22 mouse cellular contexts compared by ENCODE assay signal in the genomic region with DNA sequence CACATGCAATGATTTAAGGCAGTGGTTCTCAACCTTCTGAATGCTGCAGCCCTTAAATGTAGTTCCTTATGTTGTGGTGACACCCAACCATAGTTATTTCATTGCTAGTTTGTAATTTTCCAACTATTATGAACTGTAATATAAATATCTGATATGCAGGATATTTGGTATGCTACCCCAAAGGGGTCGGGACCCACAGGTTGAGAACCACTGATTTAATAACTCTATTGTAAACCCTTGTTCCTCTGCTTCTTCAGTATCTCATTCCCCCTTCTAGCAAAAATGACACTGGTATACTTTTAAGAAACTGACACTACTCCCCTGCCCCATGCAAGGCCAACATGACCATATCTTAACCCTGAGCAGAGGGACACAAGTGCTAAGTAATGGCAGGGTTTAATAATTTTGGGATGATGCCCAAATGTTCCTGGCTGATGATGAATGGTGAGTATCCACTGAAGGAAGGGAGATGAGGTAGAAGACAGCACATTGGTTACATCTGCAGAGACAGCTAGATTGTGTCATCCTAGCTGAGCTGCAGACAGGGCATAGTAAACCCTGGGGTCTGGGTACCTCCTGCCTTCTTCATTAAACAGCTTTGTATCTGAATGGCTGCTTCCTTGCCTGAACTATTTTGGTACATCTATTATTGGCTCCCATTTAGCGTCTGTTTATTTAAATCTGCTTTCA. TPM values are rescaled to one million over a fixed set of nuclear protein-coding genes. Genes with fewer than 3 reads are reported as not detected.
DNase-seq lines count a peak whose midpoint lies in the region; ATAC-seq and TF ChIP-seq lines count a peak whose summit lies in the region.
"Had no signal": no experiment of that assay in that cellular context is flagged by ENCODE, and none has a peak within 500 bp of the region (broad histone marks: within the 10 kb centered on the region; RNA-seq: fewer than 3 reads in every experiment).

No protein-coding gene starts in this region.

- H3K36me3 ChIP-seq in testis, adult 2 months (ENCODE audit: control insufficient read depth, insufficient read depth, low read length) = no peaks in the 10 kb centered on the region
- H3K36me3 ChIP-seq in forebrain, embryonic 16.5 days (ENCODE audit: control insufficient read depth, insufficient read depth) = no peaks in the 10 kb centered on the region
- H3K36me3 ChIP-seq: limb, embryonic 12.5 days; liver, embryonic 12.5 days had no signal

- ATAC-seq in forebrain, embryonic 16.5 days = peak; percentile 50; the same call in 1 of the 2 replicates
- ATAC-seq: liver, embryonic 12.5 days had no signal

- H3K9me3 ChIP-seq in forebrain, embryonic 16.5 days (ENCODE audit: control insufficient read depth, low read length) = no peaks in the 10 kb centered on the region
- H3K9me3 ChIP-seq: limb, embryonic 12.5 days; liver, embryonic 12.5 days had no signal

- TF ChIP-seq CTCF in testis, adult 2 months (IDR thresholded peaks at IDR 0.05; ENCODE audit: control insufficient read depth, insufficient read depth, insufficient replicate concordance, low read depth, low read length) = no peak

- H3K27ac ChIP-seq in testis, adult 2 months (ENCODE audit: control insufficient read depth, insufficient read depth, low read depth, low read length) = no peak overlapping the region
- peak overlapping the region; percentile 43 for H3K27ac ChIP-seq in forebrain, embryonic 16.5 days (ENCODE audit: low read length)
- H3K27ac ChIP-seq: gastrocnemius, adult 2 months; liver, embryonic 12.5 days had no signal

- no peaks in the 10 kb centered on the region; the same call in 1 of the 2 replicates for H3K4me1 ChIP-seq in testis, adult 2 months (ENCODE audit: control insufficient read depth, insufficient read depth, low read length)
- peaks cover 24% of the 10 kb centered on the region for H3K4me1 ChIP-seq in forebrain, embryonic 16.5 days (replicated peaks; ENCODE audit: control insufficient read depth, insufficient read depth, low read length)
- H3K4me1 ChIP-seq: liver, embryonic 12.5 days had no signal

- peak; percentile 2 for DNase-seq in layer of hippocampus, adult 9-10 months (ENCODE audit: low spot score)
- DNase-seq in layer of hippocampus, postnatal 25 days (ENCODE audit: extremely low spot score in 1 of 2, low spot score in 1 of 2) = no peak
- no peak for DNase-seq in testis, postnatal 10 days (ENCODE audit: low spot score)
- DNase-seq in thymus, adult 18-20 months = no peak
- no peak for DNase-seq in left cerebral cortex, adult 8-10 months (ENCODE audit: low spot score in 2 of 2)
- DNase-seq: B cell, adult 2 months; cerebellum, adult 2 months; cerebellum, postnatal 36 days; gastrocnemius, adult 2 months; heart, postnatal 10 days; kidney, adult 18-20 months; kidney, postnatal 10 days; lung, embryonic 14.5 days; lung, postnatal 36 days; spleen, adult 18-20 months; thymus, adult 2 months had no signal

- no peaks in the 10 kb centered on the region for H3K27me3 ChIP-seq in testis, adult 2 months (ENCODE audit: control insufficient read depth, insufficient read depth, low read length)
- H3K27me3 ChIP-seq in forebrain, embryonic 16.5 days (replicated peaks; ENCODE audit: control insufficient read depth, insufficient read depth, low read length) = no peaks in the 10 kb centered on the region
- H3K27me3 ChIP-seq: liver, embryonic 12.5 days had no signal

- no peak overlapping the region for H3K9ac ChIP-seq in forebrain, embryonic 16.5 days (replicated peaks; ENCODE audit: low read depth, low read length)
- H3K9ac ChIP-seq: limb, embryonic 12.5 days; liver, embryonic 12.5 days; lung, embryonic 14.5 days had no signal

- WGBS in forebrain, embryonic 16.5 days = 48% methylated on average over 2 of the region's 2 CpGs

- no peak for TF ChIP-seq POLR2A in testis, adult 2 months (IDR thresholded peaks at IDR 0.05; ENCODE audit: control insufficient read depth, low read depth, low read length)

- peak overlapping the region; percentile 49 for H3K4me2 ChIP-seq in forebrain, embryonic 16.5 days (ENCODE audit: low read length)
- H3K4me2 ChIP-seq: heart, embryonic 11.5 days; liver, embryonic 12.5 days; lung, embryonic 14.5 days had no signal

- H3K4me3 ChIP-seq in testis, adult 2 months (ENCODE audit: control insufficient read depth, low read depth, low read length) = peak overlapping the region; percentile 5; the same call in 1 of the 2 replicates
- no peak overlapping the region for H3K4me3 ChIP-seq in forebrain, embryonic 16.5 days (replicated peaks; ENCODE audit: low read length)
- H3K4me3 ChIP-seq: gastrocnemius, adult 2 months; limb, embryonic 12.5 days; liver, embryonic 12.5 days had no signal

RNA-seq across cellular contexts. Expression of a gene that starts 47.2 kb away (rescaled TPM):
- total RNA-seq in layer of hippocampus, postnatal 25 days (2021) = 1 to 10 TPM; 6.0 to 7.9 TPM
- polyA plus RNA-seq in testis, adult 2 months (2012; rRNA removed) = 0.04 TPM in 1 of 2 replicates, not detected in the other
- polyA plus RNA-seq in forebrain, embryonic 16.5 days (2015; fragmentation: Nextera tagmentation; extraction: Ambion mirVana) = 15.7 and 17.5 TPM in 2 replicates
- total RNA-seq in left cerebral cortex, adult 8-10 months (2022) = 1 to 10 TPM; 3.6 to 6.8 (median 5.7) TPM
- total RNA-seq: gastrocnemius, adult 2 months; heart, postnatal 10 days; megakaryocyte-erythroid progenitor cell, adult 5-6 weeks had no signal
